Mouse (Mus musculus) embryonic facial prominence, embryonic 11.5 days (tissue): Measurements from ENCODE around the gene Rab21. TPM values are rescaled to one million over a fixed set of nuclear protein-coding genes. Genes with fewer than 3 reads are reported as not detected.
A peak's percentile ranks its signal among the peaks of the same experiment; 100 is the strongest.

Experiments
- ATAC-seq: fragments of 200-750 bp; cut with Nextera tagmentation; replicated peaks from 2 replicates; pipeline ENCODE4 v1.8.0; 2017; ENCODE audit warnings: low read depth; ENCODE audit not compliant: insufficient number of reproducible peaks, low FRiP score, low TSS enrichment
- DNase-seq: peaks from one replicate; pipeline ENCODE4 v3.0.0-alpha.2; 2015; ENCODE audit warnings: low spot score
- H3K27ac ChIP-seq: fragments of 300-500 bp; sonication (generic); replicated peaks from 2 replicates; pipeline ENCODE4 v1.5.1; 2014; ENCODE audit warnings: mild to moderate bottlenecking, low read depth, low read length, control low read depth
- H3K27me3 ChIP-seq: fragments of 300-500 bp; sonication (generic); 2 replicates; pipeline ENCODE4 v1.6.1; 2014; ENCODE audit warnings: mild to moderate bottlenecking, low read length, moderate library complexity, mixed read lengths; ENCODE audit not compliant: control insufficient read depth, insufficient read depth
- H3K36me3 ChIP-seq: fragments of 300-500 bp; sonication (generic); replicated peaks from 2 replicates; pipeline ENCODE4 v1.6.1; 2014; ENCODE audit warnings: low read depth, mild to moderate bottlenecking, low read length, moderate library complexity, mixed read lengths; ENCODE audit not compliant: control insufficient read depth, insufficient read depth
- H3K4me1 ChIP-seq: fragments of 300-500 bp; sonication (generic); 2 replicates; pipeline ENCODE4 v1.6.1; 2014; ENCODE audit warnings: low read length, mixed read lengths; ENCODE audit not compliant: control insufficient read depth, insufficient read depth
- H3K4me2 ChIP-seq: fragments of 300-500 bp; sonication (generic); 2 replicates; pipeline ENCODE4 v1.6.1; 2014; ENCODE audit warnings: low read depth, mild to moderate bottlenecking, control low read depth, low read length, moderate library complexity
- H3K4me3 ChIP-seq: fragments of 300-500 bp; sonication (generic); 2 replicates; pipeline ENCODE4 v1.5.1; 2014; ENCODE audit warnings: low read depth, low read length, control low read depth
- H3K9ac ChIP-seq: fragments of 300-500 bp; sonication (generic); replicated peaks from 2 replicates; pipeline ENCODE4 v1.6.1; 2014; ENCODE audit warnings: mild to moderate bottlenecking, control low read depth, low read length
- H3K9me3 ChIP-seq: fragments of 300-500 bp; sonication (generic); replicated peaks from 2 replicates; pipeline ENCODE4 v1.6.1; 2016; ENCODE audit warnings: mild to moderate bottlenecking, low read length, inconsistent platforms, mixed read lengths; ENCODE audit not compliant: control insufficient read depth
- WGBS: fragments of 180-500 bp; shearing (Covaris S2); extraction: QIAGEN DNeasy Blood & Tissue Kit; methylation state at CpG from one replicate; pipeline ENCODE4 v1.1.7; 2014; 5-methylcytosine and 5-hydroxymethylcytosine counted together
- polyA plus RNA-seq: library from polyadenylated mRNA; unstranded; fragments of >200 nt; fragmentation: Nextera tagmentation; extraction: Ambion mirVana; gene quantifications from 2 replicates; pipeline ENCODE4 v1.2.1, GENCODE M21; 2014

The Rab21 gene
- polyA plus RNA-seq, 1 experiment from 2014 or later, result 15.0 TPM

GRCm38 (mm10) chr10:115339820-115340328 is 24.5 kb upstream of the Rab21 start:
- no peak overlapping the region for H3K4me3 ChIP-seq
- H3K4me2 ChIP-seq, result no peak overlapping the region
- no peak for ATAC-seq
- H3K36me3 ChIP-seq, result no peaks in the 10 kb centered on the region
- DNase-seq, result no peak
- 89% methylated on average over 7 of the region's 7 CpGs for WGBS
- H3K4me1 ChIP-seq, result no peaks in the 10 kb centered on the region
- no peak overlapping the region for H3K9ac ChIP-seq
- no peaks in the 10 kb centered on the region for H3K9me3 ChIP-seq
- no peak overlapping the region for H3K27ac ChIP-seq
- H3K27me3 ChIP-seq, result no peaks in the 10 kb centered on the region

- no peaks in the 10 kb centered on the region for H3K4me1 ChIP-seq
- H3K27me3 ChIP-seq, result no peaks in the 10 kb centered on the region
- no peak overlapping the region for H3K9ac ChIP-seq
- ATAC-seq (no peak), DNase-seq (no peak)
- no peak overlapping the region for H3K27ac ChIP-seq
- no peaks in the 10 kb centered on the region for H3K36me3 ChIP-seq
- no peak overlapping the region for H3K4me3 ChIP-seq
- H3K9me3 ChIP-seq, result no peaks in the 10 kb centered on the region
- no peak overlapping the region for H3K4me2 ChIP-seq
- WGBS, result 89% methylated on average over 4 of the region's 4 CpGs
Observed at GRCm38 (mm10) chr10:115336901-115337300, 21.5 kb upstream of the Rab21 start.

GRCm38 (mm10) chr10:115333528-115333927 is 18.1 kb upstream of the Rab21 start:
- WGBS, result 88% methylated on average over 9 of the region's 9 CpGs
- no peak overlapping the region for H3K27ac ChIP-seq
- ATAC-seq (no peak), DNase-seq (no peak)
- no peak overlapping the region for H3K4me2 ChIP-seq
- no peaks in the 10 kb centered on the region for H3K27me3 ChIP-seq
- no peaks in the 10 kb centered on the region for H3K4me1 ChIP-seq
- no peaks in the 10 kb centered on the region for H3K36me3 ChIP-seq
- H3K9ac ChIP-seq, result no peak overlapping the region
- H3K9me3 ChIP-seq, result no peaks in the 10 kb centered on the region
- H3K4me3 ChIP-seq, result no peak overlapping the region

GRCm38 (mm10) chr10:115332997-115333396 is 17.6 kb upstream of the Rab21 start:
- DNase-seq (no peak), ATAC-seq (no peak)
- Histone ChIP-seq H3K4me3 (no peak overlapping the region), H3K4me2 (no peak overlapping the region), H3K36me3 (no peaks in the 10 kb centered on the region), H3K27ac (no peak overlapping the region), H3K9ac (no peak overlapping the region), H3K9me3 (no peaks in the 10 kb centered on the region), H3K4me1 (no peaks in the 10 kb centered on the region), H3K27me3 (no peaks in the 10 kb centered on the region)
- 80% methylated on average over 4 of the region's 4 CpGs for WGBS

- no peak for DNase-seq
- 80% methylated on average over 8 of the region's 8 CpGs for WGBS
- Histone ChIP-seq H3K27me3 (no peaks in the 10 kb centered on the region), H3K9me3 (no peaks in the 10 kb centered on the region), H3K4me3 (no peak overlapping the region), H3K4me1 (no peaks in the 10 kb centered on the region), H3K27ac (no peak overlapping the region), H3K9ac (no peak overlapping the region), H3K36me3 (no peaks in the 10 kb centered on the region), H3K4me2 (no peak overlapping the region)
- no peak for ATAC-seq
Observed at GRCm38 (mm10) chr10:115332420-115332952, 17.1 kb upstream of the Rab21 start.

GRCm38 (mm10) chr10:115329010-115329530 is 13.7 kb upstream of the Rab21 start:
- Histone ChIP-seq H3K9me3 (no peaks in the 10 kb centered on the region), H3K4me2 (no peak overlapping the region), H3K4me1 (no peaks in the 10 kb centered on the region), H3K36me3 (no peaks in the 10 kb centered on the region), H3K4me3 (no peak overlapping the region), H3K27ac (no peak overlapping the region), H3K9ac (no peak overlapping the region), H3K27me3 (no peaks in the 10 kb centered on the region)
- WGBS, result 79% methylated on average over 3 of the region's 3 CpGs
- DNase-seq (no peak), ATAC-seq (no peak)

- Histone ChIP-seq H3K36me3 (no peaks in the 10 kb centered on the region), H3K4me3 (no peak overlapping the region), H3K27ac (no peak overlapping the region), H3K4me2 (no peak overlapping the region), H3K4me1 (no peaks in the 10 kb centered on the region), H3K27me3 (no peaks in the 10 kb centered on the region), H3K9ac (no peak overlapping the region), H3K9me3 (no peaks in the 10 kb centered on the region)
- WGBS, result 69% methylated on average over 6 of the region's 6 CpGs
- no peak for ATAC-seq
- DNase-seq, result no peak
Observed at GRCm38 (mm10) chr10:115328514-115328913, 13.1 kb upstream of the Rab21 start.

- no peaks in the 10 kb centered on the region for H3K36me3 ChIP-seq
- no peak overlapping the region for H3K4me3 ChIP-seq
- 12% methylated on average over 6 of the region's 6 CpGs for WGBS
- no peaks in the 10 kb centered on the region for H3K4me1 ChIP-seq
- no peak overlapping the region for H3K9ac ChIP-seq
- H3K27ac ChIP-seq, result no peak overlapping the region
- ATAC-seq (no peak), DNase-seq (peak; percentile 80)
- H3K27me3 ChIP-seq, result no peaks in the 10 kb centered on the region
- no peaks in the 10 kb centered on the region for H3K9me3 ChIP-seq
- no peak overlapping the region for H3K4me2 ChIP-seq
Observed at GRCm38 (mm10) chr10:115323295-115323694, 7.9 kb upstream of the Rab21 start.
